Mouse (Mus musculus) lung, adult 2 months (tissue): ENCODE results near the gene BC005624. TPM values are rescaled to one million over a fixed set of nuclear protein-coding genes. Genes with fewer than 3 reads are reported as not detected.
"Not testable (repeated sequence)": the region's sequence is repeated elsewhere in the genome, so short reads cannot be mapped to it uniquely, and the experiment has no call there.

Source experiments
- DNase-seq: peaks from one replicate; pipeline ENCODE4 v3.0.0; 2022
- H3K4me1 ChIP-seq: fragments of 200-500 bp; 2 replicates; pipeline ENCODE4 v1.6.1; 2011; ENCODE audit warnings: low read length; ENCODE audit not compliant: control insufficient read depth, insufficient read depth
- H3K4me3 ChIP-seq: fragments of 200-500 bp; replicated peaks from 2 replicates; pipeline ENCODE3; 2011; ENCODE audit warnings: low read depth, mild to moderate bottlenecking, control low read depth, low read length; ENCODE audit errors: extremely low read depth
- CTCF ChIP-seq: fragments of 200-500 bp; IDR thresholded peaks from 2 replicates; pipeline ENCODE4 v1.5.1; 2011; ENCODE audit warnings: mild to moderate bottlenecking, low read length, control low read depth; ENCODE audit not compliant: insufficient read depth
- POLR2A ChIP-seq: fragments of 200-500 bp; IDR thresholded peaks from 2 replicates; pipeline ENCODE4 v1.6.1; 2011; ENCODE audit warnings: low read depth, mild to moderate bottlenecking, control low read depth, low read length, borderline replicate concordance; ENCODE audit errors: extremely low read depth
- WGBS: fragments of 180-500 bp; shearing (Covaris S2); methylation state at CpG from one replicate; pipeline ENCODE4 v1.1.7; 2018; 5-methylcytosine and 5-hydroxymethylcytosine counted together
- polyA plus RNA-seq: library from polyadenylated mRNA; depleted of rRNA; stranded (reverse); fragments of >200 nt; gene quantifications from 2 replicates; pipeline ENCODE4 v1.2.3, GENCODE M21; 2012; rRNA removed

Gene BC005624
- polyA plus RNA-seq, 1 experiment = 33.2 TPM

GRCm38 (mm10) chr2:30933032-30933431 lies 49.0 kb downstream of the BC005624 start:
- no peak overlapping the region for H3K4me3 ChIP-seq
- no peak for TF ChIP-seq POLR2A
- peaks cover 2% of the 10 kb centered on the region; the same call in 1 of the 2 replicates for H3K4me1 ChIP-seq
- WGBS = 71% methylated on average over 6 of the region's 6 CpGs
- DNase-seq = no peak

- no peak for TF ChIP-seq POLR2A
- 82% methylated on average over 3 of the region's 3 CpGs for WGBS
- Histone ChIP-seq H3K4me1 (peaks cover 9% of the 10 kb centered on the region), H3K4me3 (no peak overlapping the region)
- DNase-seq = no peak
Observed at GRCm38 (mm10) chr2:30931922-30932321, 50.1 kb downstream of the BC005624 start.

GRCm38 (mm10) chr2:30930846-30931245 lies 51.2 kb downstream of the BC005624 start:
- H3K4me1 ChIP-seq, DNase-seq, H3K4me3 ChIP-seq: not testable (repeated sequence)
- 86% methylated on average over 2 of the region's 2 CpGs for WGBS

GRCm38 (mm10) chr2:30929483-30930045 lies 52.4 kb downstream of the BC005624 start, which contains the start of gene Ptges:
TSS of gene Ptges (minus strand) at chr2:30929863.
- H3K4me3 ChIP-seq = peak within 1 kb of the TSS; percentile 67
- peak; percentile 69 for DNase-seq
- WGBS = 3% methylated on average over 23 of the region's 23 CpGs
- H3K4me1 ChIP-seq = peaks cover 9% of the 10 kb centered on the region
- peak; percentile 28; the same call in 1 of the 2 replicates for TF ChIP-seq POLR2A
- TF ChIP-seq CTCF = peak; percentile 59

- Histone ChIP-seq H3K4me1 (peaks cover 9% of the 10 kb centered on the region), H3K4me3 (peak overlapping the region; percentile 19)
- TF ChIP-seq CTCF = no peak
- peak; percentile 49; the same call in 1 of the 2 replicates for TF ChIP-seq POLR2A
- WGBS = 24% methylated on average over 12 of the region's 12 CpGs
- DNase-seq = peak; percentile 36
Observed at GRCm38 (mm10) chr2:30928893-30929482, 53.0 kb downstream of the BC005624 start.

- WGBS = 17% methylated on average over 14 of the region's 14 CpGs
- Histone ChIP-seq H3K4me1 (peaks cover 9% of the 10 kb centered on the region), H3K4me3 (no peak overlapping the region)
- TF ChIP-seq CTCF (peak; percentile 95), POLR2A (no peak; the same call in 1 of the 2 replicates)
- peak; percentile 79 for DNase-seq
Observed at GRCm38 (mm10) chr2:30927844-30928628, 54.0 kb downstream of the BC005624 start.

- TF ChIP-seq POLR2A (no peak), CTCF (no peak)
- 29% methylated on average over 9 of the region's 9 CpGs for WGBS
- Histone ChIP-seq H3K4me1 (peaks cover 9% of the 10 kb centered on the region), H3K4me3 (no peak overlapping the region)
- DNase-seq = no peak
Observed at GRCm38 (mm10) chr2:30927151-30927781, 54.7 kb downstream of the BC005624 start.

GRCm38 (mm10) chr2:30926381-30926780 lies 55.6 kb downstream of the BC005624 start:
- TF ChIP-seq CTCF (no peak), POLR2A (no peak)
- no peak for DNase-seq
- peaks cover 9% of the 10 kb centered on the region for H3K4me1 ChIP-seq
- 61% methylated on average over 4 of the region's 4 CpGs for WGBS
- no peak overlapping the region for H3K4me3 ChIP-seq

- 81% methylated on average over 4 of the region's 4 CpGs for WGBS
- no peak for TF ChIP-seq CTCF
Observed at GRCm38 (mm10) chr2:30925181-30925580, 56.8 kb downstream of the BC005624 start.

GRCm38 (mm10) chr2:30923099-30923498 lies 58.9 kb downstream of the BC005624 start:
- Histone ChIP-seq H3K4me1 (peaks cover 17% of the 10 kb centered on the region), H3K4me3 (no peak overlapping the region)
- WGBS = 64% methylated on average over 3 of the region's 3 CpGs
- TF ChIP-seq POLR2A (no peak), CTCF (no peak)
- no peak for DNase-seq

More at GRCm38 (mm10) chr2:30925181-30925580, 56.8 kb downstream of the BC005624 start:
- Histone ChIP-seq H3K4me3 (no peak overlapping the region), H3K4me1 (peaks cover 9% of the 10 kb centered on the region)
- DNase-seq = no peak

Other genes with a start within 250 kb of the BC005624 start
- 1.8 and 2.2 TPM in 2 replicates for gene 1700001O22Rik, start 178.5 kb downstream of the BC005624 start, polyA plus RNA-seq
- gene Ntmt1, start 174.4 kb downstream of the BC005624 start, polyA plus RNA-seq = 20.2 and 23.4 TPM in 2 replicates
- gene Asb6, start 151.9 kb downstream of the BC005624 start, polyA plus RNA-seq = 42.0 and 44.8 TPM in 2 replicates
- gene Prrx2, start 147.2 kb downstream of the BC005624 start, polyA plus RNA-seq = 6.2 and 6.6 TPM in 2 replicates
- gene Ptges, start 52.3 kb downstream of the BC005624 start, polyA plus RNA-seq = 39.2 and 42.3 TPM in 2 replicates
- 23.6 and 30.2 TPM in 2 replicates for gene Tor1b, start 29.2 kb downstream of the BC005624 start, polyA plus RNA-seq
- 33.3 and 37.4 TPM in 2 replicates for gene Tor1a, start 14.3 kb downstream of the BC005624 start, polyA plus RNA-seq
- gene Usp20, start 78 bp upstream of the BC005624 start, polyA plus RNA-seq = 14.6 and 18.5 TPM in 2 replicates
- 39.9 and 47.4 TPM in 2 replicates for gene Fnbp1, start 159.8 kb upstream of the BC005624 start, polyA plus RNA-seq
- 20.8 and 24.4 TPM in 2 replicates for gene Gpr107, start 170.1 kb upstream of the BC005624 start, polyA plus RNA-seq